Mouse (Mus musculus): ENCODE data around the gene Odam. TPM values are rescaled to one million over a fixed set of nuclear protein-coding genes. Genes with fewer than 3 reads are reported as not detected.

Odam gene
- polyA plus RNA-seq, 1 experiment from 2014 or later, result not detected

Other genes starting within 250 kb of the Odam start
- gene Csn1s1, start 218.8 kb upstream of the Odam start, polyA plus RNA-seq (2014; fragmentation: Nextera tagmentation; extraction: Ambion mirVana), result not detected in 2 replicates
- gene Csn2, start 185.4 kb upstream of the Odam start, polyA plus RNA-seq (2014; fragmentation: Nextera tagmentation; extraction: Ambion mirVana), result not detected in 2 replicates
- gene Csn1s2a, start 110.5 kb upstream of the Odam start, polyA plus RNA-seq (2014; fragmentation: Nextera tagmentation; extraction: Ambion mirVana), result not detected in 2 replicates
- gene Csn1s2b, start 76.9 kb upstream of the Odam start, polyA plus RNA-seq (2014; fragmentation: Nextera tagmentation; extraction: Ambion mirVana), result not detected in 2 replicates
- not detected in 2 replicates for gene Prr27, start 59.3 kb upstream of the Odam start, polyA plus RNA-seq (2014; fragmentation: Nextera tagmentation; extraction: Ambion mirVana)
- gene Csn3, start 40.5 kb downstream of the Odam start, polyA plus RNA-seq (2014; fragmentation: Nextera tagmentation; extraction: Ambion mirVana), result 0.70 and 1.2 TPM in 2 replicates
- not detected in 2 replicates for gene 2310003L06Rik, start 84.4 kb downstream of the Odam start, polyA plus RNA-seq (2014; fragmentation: Nextera tagmentation; extraction: Ambion mirVana)
- not detected in 2 replicates for gene Gm28434, start 84.5 kb downstream of the Odam start, polyA plus RNA-seq (2014; fragmentation: Nextera tagmentation; extraction: Ambion mirVana)
- gene Cabs1, start 94.4 kb downstream of the Odam start, polyA plus RNA-seq (2014; fragmentation: Nextera tagmentation; extraction: Ambion mirVana), result not detected in 2 replicates
- not detected in 2 replicates for gene Smr3a, start 117.5 kb downstream of the Odam start, polyA plus RNA-seq (2014; fragmentation: Nextera tagmentation; extraction: Ambion mirVana)
- gene Smr2, start 201.5 kb downstream of the Odam start, polyA plus RNA-seq (2014; fragmentation: Nextera tagmentation; extraction: Ambion mirVana), result not detected in 2 replicates
- gene Gm11116, start 226.5 kb downstream of the Odam start, polyA plus RNA-seq (2014; fragmentation: Nextera tagmentation; extraction: Ambion mirVana), result not detected in 2 replicates